Mouse (Mus musculus): ENCODE data around the gene Dbx1. TPM values are rescaled to one million over a fixed set of nuclear protein-coding genes. Genes with fewer than 3 reads are reported as not detected.

The Dbx1 gene
- not detected in 2 replicates for polyA plus RNA-seq (2015; fragmentation: Nextera tagmentation; extraction: Ambion mirVana)

- H3K4me1 ChIP-seq (replicated peaks; ENCODE audit: control insufficient read depth, insufficient read depth), result no peaks in the 10 kb centered on the region; the same call in 1 of the 2 replicates
- no peak within 1 kb of the TSS for H3K4me2 ChIP-seq (replicated peaks; ENCODE audit: low read depth)
- H3K27me3 ChIP-seq (ENCODE audit: control insufficient read depth, insufficient read depth, low read length), result peaks cover 33% of the 10 kb centered on the region
- no peak for TF ChIP-seq CTCF (IDR thresholded peaks at IDR 0.05; ENCODE audit: low read depth)
- WGBS, result 2% methylated on average over 33 of the region's 33 CpGs
- H3K4me3 ChIP-seq (ENCODE audit: low read depth, low read length), result no peak within 1 kb of the TSS; the same call in 1 of the 2 replicates
- H3K36me3 ChIP-seq (ENCODE audit: control insufficient read depth, insufficient read depth, low read length), result no peaks in the 10 kb centered on the region
- no peak within 1 kb of the TSS for H3K27ac ChIP-seq (replicated peaks)
- no peak for DNase-seq (ENCODE audit: low spot score)
- ATAC-seq (ENCODE audit: low FRiP score, low TSS enrichment), result no peak
- no peaks in the 10 kb centered on the region for H3K9me3 ChIP-seq (ENCODE audit: control insufficient read depth, low read length)
- H3K9ac ChIP-seq (ENCODE audit: low read length), result no peak within 1 kb of the TSS
Measured at GRCm38 (mm10) chr7:49636491-49637115, at the start of gene Dbx1. Dbx1 (minus strand) TSS chr7:49636849.

GRCm38 (mm10) chr7:49678826-49679377 lies 42.3 kb upstream of the Dbx1 start:
- Histone ChIP-seq H3K9me3 (ENCODE audit: control insufficient read depth, low read length) (no peaks in the 10 kb centered on the region), H3K4me3 (ENCODE audit: low read depth, low read length) (no peak overlapping the region), H3K27ac (replicated peaks) (no peak overlapping the region), H3K9ac (ENCODE audit: low read length) (no peak overlapping the region), H3K27me3 (ENCODE audit: control insufficient read depth, insufficient read depth, low read length) (peaks cover 2% of the 10 kb centered on the region; the same call in 1 of the 2 replicates), H3K4me1 (replicated peaks; ENCODE audit: control insufficient read depth, insufficient read depth) (no peaks in the 10 kb centered on the region), H3K36me3 (ENCODE audit: control insufficient read depth, insufficient read depth, low read length) (no peaks in the 10 kb centered on the region), H3K4me2 (replicated peaks; ENCODE audit: low read depth) (no peak overlapping the region)
- no peak for DNase-seq (ENCODE audit: low spot score)
- ATAC-seq (ENCODE audit: low FRiP score, low TSS enrichment), result no peak
- TF ChIP-seq EP300 (optimal IDR thresholded peaks at IDR 0.05), result no peak
- no peak for TF ChIP-seq CTCF (IDR thresholded peaks at IDR 0.05; ENCODE audit: low read depth)
- WGBS, result 12% methylated on average over 9 of the region's 9 CpGs

DNA sequence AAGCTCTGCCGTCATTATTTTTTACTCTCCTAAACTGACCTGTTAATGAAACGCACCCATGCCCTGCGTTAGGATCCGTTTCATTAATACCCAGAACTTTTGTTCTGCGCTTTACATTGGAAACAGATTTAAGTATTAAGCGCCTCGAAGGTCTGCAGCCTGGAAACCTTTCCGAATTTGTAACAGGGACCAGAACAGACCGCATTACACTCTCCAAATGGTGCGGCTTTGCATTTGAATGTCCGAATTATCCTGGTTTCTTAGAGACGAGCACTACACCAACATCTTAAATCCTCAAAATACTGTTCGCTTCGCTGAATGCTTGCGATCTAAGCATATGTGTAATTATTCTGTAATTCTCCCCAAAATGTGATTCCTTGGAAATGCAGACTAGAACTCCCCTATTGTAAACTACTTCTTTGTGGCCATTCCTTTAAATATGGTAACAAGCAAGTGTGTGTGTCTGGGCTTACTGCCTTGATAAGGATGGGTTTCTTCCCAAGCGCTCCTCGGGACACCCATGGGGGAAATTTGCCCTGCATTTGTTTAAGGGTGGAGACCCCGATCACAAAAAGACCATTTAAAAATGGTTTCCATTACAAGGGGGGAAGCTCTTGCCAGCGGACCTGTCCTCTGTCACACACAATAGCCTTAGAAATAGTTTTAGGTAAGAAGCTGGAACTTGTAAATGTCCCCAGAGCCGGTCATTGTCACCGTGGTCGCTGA lies 41.6 kb upstream of the Dbx1 start:
- Histone ChIP-seq H3K9me3 (ENCODE audit: control insufficient read depth, low read length) (no peaks in the 10 kb centered on the region), H3K9ac (ENCODE audit: low read length) (no peak overlapping the region), H3K27me3 (ENCODE audit: control insufficient read depth, insufficient read depth, low read length) (peaks cover 2% of the 10 kb centered on the region; the same call in 1 of the 2 replicates), H3K27ac (replicated peaks) (no peak overlapping the region), H3K4me1 (replicated peaks; ENCODE audit: control insufficient read depth, insufficient read depth) (no peaks in the 10 kb centered on the region), H3K36me3 (ENCODE audit: control insufficient read depth, insufficient read depth, low read length) (no peaks in the 10 kb centered on the region), H3K4me2 (replicated peaks; ENCODE audit: low read depth) (no peak overlapping the region), H3K4me3 (ENCODE audit: low read depth, low read length) (no peak overlapping the region)
- 9% methylated on average over 22 of the region's 22 CpGs for WGBS
- DNase-seq (ENCODE audit: low spot score), result no peak
- TF ChIP-seq CTCF (IDR thresholded peaks at IDR 0.05; ENCODE audit: low read depth) (no peak), EP300 (optimal IDR thresholded peaks at IDR 0.05) (no peak)
- ATAC-seq (ENCODE audit: low FRiP score, low TSS enrichment), result no peak

DNA sequence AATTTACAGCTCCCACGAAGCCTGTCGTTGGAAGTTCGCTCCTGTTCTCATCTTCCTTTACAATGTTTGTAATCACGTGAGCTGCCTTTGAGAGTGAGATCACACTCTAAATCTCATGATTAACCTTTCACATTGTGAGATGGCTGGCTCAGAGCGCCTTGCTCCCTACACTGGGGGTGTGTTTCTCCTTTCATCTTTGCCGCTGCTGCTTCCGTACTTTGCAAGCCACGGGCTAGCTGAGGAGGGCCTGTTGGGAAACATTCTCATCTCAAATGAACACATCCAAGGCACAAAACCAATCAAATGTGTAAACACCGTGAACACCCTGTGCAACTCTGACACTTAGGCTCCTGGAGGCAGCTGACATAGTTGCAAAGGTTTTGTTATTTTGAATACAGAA lies 40.5 kb upstream of the Dbx1 start:
- no peaks in the 10 kb centered on the region for H3K4me1 ChIP-seq (replicated peaks; ENCODE audit: control insufficient read depth, insufficient read depth)
- DNase-seq (ENCODE audit: low spot score), result no peak
- no peak overlapping the region for H3K9ac ChIP-seq (ENCODE audit: low read length)
- H3K4me2 ChIP-seq (replicated peaks; ENCODE audit: low read depth), result no peak overlapping the region
- peaks cover 2% of the 10 kb centered on the region; the same call in 1 of the 2 replicates for H3K27me3 ChIP-seq (ENCODE audit: control insufficient read depth, insufficient read depth, low read length)
- H3K27ac ChIP-seq (replicated peaks), result no peak overlapping the region
- no peak for ATAC-seq (ENCODE audit: low FRiP score, low TSS enrichment)
- H3K9me3 ChIP-seq (ENCODE audit: control insufficient read depth, low read length), result no peaks in the 10 kb centered on the region
- WGBS, result 5% methylated on average over 9 of the region's 9 CpGs
- H3K36me3 ChIP-seq (ENCODE audit: control insufficient read depth, insufficient read depth, low read length), result no peaks in the 10 kb centered on the region
- no peak overlapping the region for H3K4me3 ChIP-seq (ENCODE audit: low read depth, low read length)
- TF ChIP-seq CTCF (IDR thresholded peaks at IDR 0.05; ENCODE audit: low read depth) (no peak), EP300 (optimal IDR thresholded peaks at IDR 0.05) (no peak)

DNA sequence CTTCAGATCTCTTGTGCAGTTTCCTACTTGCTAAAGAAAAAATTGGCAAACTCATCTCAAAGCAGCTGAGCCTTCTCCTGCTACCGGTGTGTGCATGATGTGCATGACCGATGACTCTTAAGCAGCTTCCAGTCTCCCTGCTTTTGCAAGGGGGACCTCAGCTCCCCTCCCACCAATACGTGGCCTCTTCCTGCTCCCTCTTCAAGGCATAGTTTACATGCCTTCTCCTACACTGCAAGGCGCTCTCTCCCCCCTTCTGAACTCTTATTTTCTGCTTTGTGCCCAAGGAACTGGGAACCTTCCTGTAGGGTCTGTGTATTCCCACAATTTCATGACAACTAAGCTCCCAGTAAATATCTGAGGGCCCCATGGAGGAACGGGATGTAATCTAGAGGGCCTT lies 40.0 kb upstream of the Dbx1 start:
- Histone ChIP-seq H3K27me3 (ENCODE audit: control insufficient read depth, insufficient read depth, low read length) (peaks cover 2% of the 10 kb centered on the region; the same call in 1 of the 2 replicates), H3K9ac (ENCODE audit: low read length) (no peak overlapping the region), H3K27ac (replicated peaks) (no peak overlapping the region), H3K4me3 (ENCODE audit: low read depth, low read length) (no peak overlapping the region), H3K4me1 (replicated peaks; ENCODE audit: control insufficient read depth, insufficient read depth) (no peaks in the 10 kb centered on the region), H3K9me3 (ENCODE audit: control insufficient read depth, low read length) (no peaks in the 10 kb centered on the region), H3K36me3 (ENCODE audit: control insufficient read depth, insufficient read depth, low read length) (no peaks in the 10 kb centered on the region), H3K4me2 (replicated peaks; ENCODE audit: low read depth) (no peak overlapping the region)
- 17% methylated on average over 5 of the region's 5 CpGs for WGBS
- ATAC-seq (ENCODE audit: low FRiP score, low TSS enrichment) (no peak), DNase-seq (ENCODE audit: low spot score) (no peak)
- TF ChIP-seq CTCF (IDR thresholded peaks at IDR 0.05; ENCODE audit: low read depth) (no peak), EP300 (optimal IDR thresholded peaks at IDR 0.05) (no peak)

Measured in stomach, postnatal 0 days (tissue).